Mouse (Mus musculus) brain, embryonic 14.5 days (tissue): ENCODE data around the gene Ahdc1.

ENCODE experiments used
- CTCF ChIP-seq: fragments of 200-500 bp; IDR thresholded peaks from 2 replicates; pipeline ENCODE4 v1.5.1; 2012; ENCODE audit warnings: inconsistent platforms, mild to moderate bottlenecking, moderate library complexity, borderline replicate concordance; ENCODE audit not compliant: insufficient read depth, insufficient read length; ENCODE audit errors: extremely low read depth
- POLR2A ChIP-seq: fragments of 200-500 bp; IDR thresholded peaks from 2 replicates; pipeline ENCODE4 v1.6.1; 2012; ENCODE audit warnings: mild to moderate bottlenecking, inconsistent platforms, borderline replicate concordance; ENCODE audit not compliant: poor library complexity, insufficient read depth, insufficient read length, severe bottlenecking; ENCODE audit errors: extremely low read depth

DNA sequence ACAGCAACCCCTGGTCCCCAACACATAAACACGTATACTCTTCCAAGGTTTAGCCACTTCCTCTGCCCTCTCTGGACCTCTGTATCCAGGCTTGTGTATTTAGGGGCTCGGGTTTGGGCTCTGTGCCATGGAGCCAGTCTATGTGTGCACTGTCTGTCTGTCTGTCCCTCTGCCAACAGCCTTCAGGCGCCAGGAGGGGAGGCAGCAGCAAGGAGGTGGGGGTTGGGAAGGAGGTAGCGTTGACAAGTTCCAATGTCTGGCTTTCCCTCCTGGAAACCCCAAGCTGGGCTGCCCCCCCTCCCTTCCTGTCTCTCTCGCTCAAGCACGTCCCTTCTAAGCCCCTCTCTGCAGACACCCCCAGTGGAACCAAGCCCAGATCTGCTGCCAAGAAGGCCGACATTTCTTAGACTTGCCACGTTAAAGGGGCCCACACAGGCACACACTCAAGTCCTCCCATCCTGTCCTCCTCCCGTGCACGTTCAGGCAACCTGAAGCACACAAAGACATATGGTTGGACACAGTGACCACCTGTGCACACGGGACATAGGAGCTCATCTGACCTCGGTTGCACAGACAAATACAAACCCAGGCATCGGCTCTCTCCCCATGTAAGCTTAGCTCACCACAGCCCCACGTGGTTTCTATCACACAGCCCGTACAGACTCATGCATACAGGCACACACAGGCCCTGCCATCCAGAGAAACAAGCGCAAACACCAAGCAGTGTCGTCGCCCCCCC is 79.8 kb downstream of the Ahdc1 start:
- TF ChIP-seq CTCF (no peak), POLR2A (no peak)
